Mouse (Mus musculus) lung, postnatal 14 days (tissue): ENCODE data around the gene Syn1.

Source experiments
- DNase-seq: peaks from one replicate; pipeline ENCODE4 v3.0.0; 2021

Syn1 gene

DNA sequence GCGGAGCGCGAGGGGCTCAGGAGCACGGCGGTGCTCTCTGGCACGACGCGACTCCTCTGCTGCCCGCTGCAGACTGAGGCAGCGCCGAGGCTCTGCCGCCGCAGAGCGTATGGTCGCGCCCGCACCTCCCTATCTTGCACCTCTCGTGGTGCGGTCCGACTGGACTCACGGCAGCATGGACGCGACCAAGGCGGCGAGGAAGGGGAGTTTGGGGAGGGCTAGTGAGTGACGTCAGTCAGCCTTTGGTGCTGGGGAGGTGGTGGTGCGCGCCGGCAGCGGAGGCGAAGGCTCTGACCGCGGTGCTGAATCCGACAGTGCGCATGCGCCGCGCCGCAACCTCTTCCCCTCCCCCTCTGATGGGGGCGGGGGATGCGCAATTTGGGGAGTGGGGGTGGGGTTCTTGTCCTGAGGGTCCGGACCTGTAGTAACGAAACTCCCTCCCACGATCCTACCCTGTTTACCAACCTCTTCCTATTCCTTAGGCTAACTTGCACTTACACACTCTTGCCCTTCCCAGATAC is at the start of gene Syn1:
TSS of gene Syn1 (minus strand) at position 161 of the 521 bp plus-strand sequence.
- peak; percentile 77 for DNase-seq

DNA sequence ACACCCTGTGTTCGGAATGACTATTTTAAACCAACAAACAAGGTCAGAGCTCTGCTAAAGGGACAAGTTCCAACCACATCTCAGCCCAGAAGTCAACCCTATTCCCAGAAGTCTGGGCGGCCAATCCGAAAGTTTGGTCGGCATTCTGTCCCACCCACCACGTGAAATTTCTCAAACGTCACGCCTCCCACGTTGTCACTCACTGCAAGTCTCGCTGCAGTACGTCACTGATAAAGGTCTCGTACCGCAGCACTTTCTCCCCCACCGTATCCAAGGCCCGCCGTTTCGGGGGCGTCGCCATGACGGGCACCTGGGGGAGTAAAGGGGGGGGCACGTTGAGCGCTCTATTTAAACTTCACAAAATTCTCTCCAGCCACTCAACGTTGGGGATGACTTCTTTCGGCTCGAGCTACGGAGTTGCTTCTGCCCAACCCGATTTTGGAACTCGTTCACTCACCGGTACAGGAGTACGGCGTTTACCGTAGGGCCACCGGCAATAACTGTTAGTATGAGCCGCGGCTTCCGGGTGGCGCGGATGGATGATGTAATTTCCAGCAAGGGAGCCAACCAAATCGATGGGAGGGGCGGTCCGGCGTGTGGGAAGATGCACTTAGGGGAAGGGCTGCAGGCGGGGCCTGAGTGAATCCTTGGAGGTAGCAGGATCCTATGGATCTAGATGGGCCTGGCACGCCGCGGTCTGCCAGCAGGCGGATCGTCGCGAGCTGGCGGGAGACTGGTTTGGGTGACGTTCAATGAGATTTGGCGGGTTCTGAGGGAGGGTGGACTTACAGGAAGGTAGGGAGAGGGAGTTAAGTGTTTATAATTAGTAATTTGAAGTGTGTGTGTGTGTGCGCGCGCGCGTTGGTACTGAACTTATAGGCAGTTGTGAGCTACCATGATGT is 40.9 kb upstream of the Syn1 start, which contains the start of gene Uxt:
TSS of gene Uxt (minus strand) at position 541 of the 902 bp plus-strand sequence.
- peak; percentile 87 for DNase-seq

- peak; percentile 78 for DNase-seq
Observed at GRCm38 (mm10) chrX:20950191-20950880, 29.5 kb upstream of the Syn1 start, which contains the start of gene Elk1. TSS of gene Elk1 (minus strand) at chrX:20950608.

- peak; percentile 59 for DNase-seq
Observed at GRCm38 (mm10) chrX:20946055-20946454, 25.3 kb upstream of the Syn1 start.

DNA sequence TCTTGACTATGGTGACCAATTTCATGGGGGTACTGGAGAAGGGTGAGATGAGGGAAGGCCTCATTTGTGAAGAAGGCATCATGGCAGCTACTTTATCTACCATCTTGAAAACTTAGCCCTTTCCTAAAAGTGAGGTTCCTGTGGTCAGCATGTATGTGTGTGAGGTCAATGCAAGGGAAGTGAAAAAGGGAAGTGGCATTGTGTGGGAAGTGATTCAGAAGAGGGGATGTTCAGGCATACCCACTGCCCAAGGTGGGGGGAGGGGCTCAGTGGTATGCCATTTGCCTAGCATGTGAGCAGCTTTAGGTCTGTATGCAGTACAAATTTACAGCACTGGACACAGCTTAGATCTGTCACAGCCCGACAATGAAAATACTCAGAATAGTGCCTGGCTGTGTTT is 11.2 kb upstream of the Syn1 start:
- DNase-seq, result peak; percentile 22

GRCm38 (mm10) chrX:20931364-20931763 is 10.6 kb upstream of the Syn1 start, which contains the start of gene Cfp:
TSS of gene Cfp (minus strand) at chrX:20931555.
- DNase-seq, result no peak

GRCm38 (mm10) chrX:20929859-20930258 is 9.1 kb upstream of the Syn1 start:
- DNase-seq, result no peak

DNA sequence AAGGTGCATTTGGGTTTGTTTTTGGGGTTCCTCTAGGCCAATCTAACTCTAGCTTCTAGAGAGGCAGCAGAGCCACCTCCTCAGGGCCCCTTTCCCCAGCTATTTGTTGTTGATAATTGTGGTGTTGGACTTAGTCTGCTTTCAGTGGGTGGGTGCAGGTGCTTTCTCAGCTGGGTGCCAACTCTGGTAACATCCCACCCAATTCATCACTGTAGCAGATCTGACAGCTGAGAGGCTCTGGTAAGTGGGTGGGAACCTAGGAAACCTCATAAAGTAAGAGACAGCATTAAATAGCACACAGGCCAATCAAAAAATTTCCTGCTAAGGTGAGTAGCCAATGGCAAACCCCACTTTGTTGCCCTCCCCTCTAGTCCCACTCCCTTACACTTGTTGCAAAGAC is 4.2 kb upstream of the Syn1 start:
- no peak for DNase-seq

GRCm38 (mm10) chrX:20923506-20923905 is 2.7 kb upstream of the Syn1 start:
- DNase-seq, result no peak

- no peak for DNase-seq
Observed at GRCm38 (mm10) chrX:20921366-20921765, 562 bp upstream of the Syn1 start.

DNA sequence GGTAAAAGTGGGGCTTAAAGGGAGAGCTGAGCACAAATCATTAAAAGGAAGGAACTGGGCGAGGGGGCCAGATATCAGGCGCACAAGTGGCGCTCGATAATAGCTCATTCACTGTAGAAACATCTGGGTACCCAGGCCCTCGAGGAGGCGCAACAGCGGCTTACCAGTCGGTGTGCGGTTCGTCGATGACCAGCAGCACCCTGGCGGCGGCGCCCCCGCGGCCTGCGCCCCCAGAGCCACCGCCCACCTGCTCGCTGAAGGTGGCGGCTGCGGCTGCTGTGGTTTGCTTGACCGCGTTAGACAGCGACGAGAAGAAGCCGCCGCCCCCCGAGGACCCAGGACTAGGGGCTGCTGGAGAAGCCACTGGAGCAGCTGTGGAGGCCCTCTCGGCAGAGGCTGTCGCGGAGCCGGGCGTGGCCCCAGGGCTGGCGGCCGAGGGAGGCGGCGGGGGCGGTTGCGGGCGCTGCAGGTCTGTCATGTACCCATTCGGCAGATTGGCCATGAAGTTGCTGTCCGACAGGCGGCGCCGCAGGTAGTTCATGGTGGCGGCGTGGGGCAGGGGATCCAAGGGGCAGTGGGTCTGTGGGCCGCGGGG is 458 bp downstream of the Syn1 start:
- DNase-seq, result no peak

- no peak for DNase-seq
Observed at GRCm38 (mm10) chrX:20915075-20915474, 5.7 kb downstream of the Syn1 start.

DNA sequence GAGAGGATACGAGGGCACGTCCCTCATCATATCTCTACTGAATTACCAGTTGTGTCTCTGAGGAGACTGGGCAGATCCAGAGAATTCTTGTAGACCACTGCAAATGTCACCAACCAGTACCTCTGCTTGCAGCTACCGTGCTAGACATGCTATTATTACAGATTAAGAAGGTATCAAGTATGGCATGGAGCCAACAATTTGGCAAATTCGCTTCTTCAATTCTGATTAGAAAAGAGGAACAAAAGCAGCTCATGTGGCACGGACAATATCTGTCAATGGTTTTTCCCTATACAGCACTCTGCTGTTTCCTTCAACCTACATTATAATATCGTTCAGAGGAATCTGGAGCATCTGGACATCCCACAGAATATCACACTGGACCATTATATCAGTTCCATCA is 7.1 kb downstream of the Syn1 start:
- no peak for DNase-seq

GRCm38 (mm10) chrX:20910074-20910473 is 10.7 kb downstream of the Syn1 start:
- DNase-seq, result no peak

GRCm38 (mm10) chrX:20875241-20875640 is 45.6 kb downstream of the Syn1 start:
- DNase-seq, result no peak

- no peak for DNase-seq
Observed at GRCm38 (mm10) chrX:20872928-20873500, 47.8 kb downstream of the Syn1 start.

DNA sequence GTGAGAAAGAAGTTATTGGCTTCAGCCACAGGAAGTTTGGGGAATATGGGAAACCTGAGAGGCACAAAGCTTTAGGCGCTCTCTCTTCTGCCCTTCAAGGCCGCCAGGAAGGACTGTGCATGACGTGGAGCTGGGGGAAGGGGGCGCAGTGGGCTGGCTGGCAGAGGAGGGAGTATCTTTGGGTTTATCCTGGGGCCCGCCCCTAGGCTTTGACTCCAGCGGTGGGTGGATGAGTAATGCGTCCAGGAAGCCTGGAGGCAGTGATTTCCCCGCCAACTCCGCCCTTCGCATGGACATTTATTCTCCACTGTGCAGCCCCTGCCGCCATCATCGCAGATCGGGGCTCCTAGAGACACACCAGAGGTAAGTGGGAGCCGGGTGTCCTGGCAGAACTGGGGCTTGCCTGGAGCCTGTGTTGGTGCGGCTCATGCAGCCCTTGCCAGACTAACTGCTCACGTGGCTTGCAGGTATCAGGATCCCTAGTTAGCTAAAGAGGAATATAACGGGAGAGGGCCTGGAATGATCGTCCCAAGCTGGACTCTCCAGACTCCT is 50.8 kb downstream of the Syn1 start, which contains the start of gene Timp1:
TSS of gene Timp1 (plus strand) at position 205 of the 552 bp plus-strand sequence.
- DNase-seq, result peak; percentile 28

DNA sequence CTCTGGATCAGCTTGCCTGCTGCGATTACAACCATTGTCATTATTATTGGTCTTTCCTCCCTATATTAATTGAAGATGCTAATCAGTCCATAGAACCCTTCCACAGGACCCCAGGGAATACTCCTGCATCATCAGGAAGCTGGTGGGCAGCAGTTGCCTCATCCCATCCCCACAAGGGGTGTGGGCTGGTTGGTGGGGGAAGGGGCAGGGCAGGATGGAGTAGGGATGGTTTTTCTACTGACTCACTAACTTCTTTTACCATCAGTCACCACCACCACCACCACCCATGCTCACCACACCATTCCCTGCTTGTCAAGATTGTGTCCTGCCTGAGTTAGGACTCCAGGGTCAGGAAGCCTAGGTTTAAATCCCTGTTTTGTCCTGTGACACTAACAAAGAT is 51.6 kb downstream of the Syn1 start:
- DNase-seq, result no peak

DNA sequence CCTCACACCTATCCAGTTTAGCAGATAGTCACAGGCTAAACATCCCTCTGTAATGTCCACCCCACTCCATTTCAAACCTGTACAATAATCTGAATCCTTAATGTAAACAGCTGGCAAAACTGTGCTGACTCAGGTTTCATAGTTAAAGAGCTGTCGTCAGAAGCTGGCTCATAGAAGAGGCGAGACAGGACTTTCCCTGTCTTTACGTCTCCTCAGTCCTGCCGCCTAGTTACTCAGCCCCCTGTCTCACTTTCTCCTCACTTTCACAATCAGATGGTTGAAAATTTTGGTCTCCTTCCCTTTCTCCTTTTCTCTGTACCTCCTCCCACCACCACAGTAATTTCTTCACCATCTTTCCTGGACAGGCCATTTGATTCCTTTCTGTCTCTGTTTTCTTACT is 52.7 kb downstream of the Syn1 start:
- no peak for DNase-seq

- DNase-seq, result no peak
Observed at GRCm38 (mm10) chrX:20863161-20864101, 57.4 kb downstream of the Syn1 start.
